Mouse (Mus musculus) olfactory bulb, adult 2 months (tissue): ENCODE data around the gene Gpr45. TPM values are rescaled to one million over a fixed set of nuclear protein-coding genes. Genes with fewer than 3 reads are reported as not detected.

Experiments used
- H3K27ac ChIP-seq: fragments of 200-500 bp; 2 replicates; pipeline ENCODE4 v1.5.1; 2012; ENCODE audit warnings: low read depth, low read length; ENCODE audit not compliant: insufficient read depth
- H3K4me1 ChIP-seq: fragments of 200-500 bp; 2 replicates; pipeline ENCODE4 v1.6.1; 2012; ENCODE audit warnings: low read length; ENCODE audit not compliant: control insufficient read depth, insufficient read depth
- H3K4me3 ChIP-seq: fragments of 200-500 bp; 2 replicates; pipeline ENCODE4 v1.5.1; 2012; ENCODE audit warnings: mild to moderate bottlenecking, low read depth, low read length, moderate library complexity; ENCODE audit not compliant: insufficient read depth
- CTCF ChIP-seq: fragments of 200-500 bp; IDR thresholded peaks from 2 replicates; pipeline ENCODE4 v1.5.1; 2012; ENCODE audit warnings: low read depth, mild to moderate bottlenecking, low read length, moderate library complexity; ENCODE audit not compliant: insufficient read depth
- POLR2A ChIP-seq: fragments of 200-500 bp; IDR thresholded peaks from 2 replicates; pipeline ENCODE4 v1.6.1; 2012; ENCODE audit warnings: mild to moderate bottlenecking, low read depth, low read length, moderate library complexity; ENCODE audit not compliant: insufficient read depth
- WGBS: fragments of 180-500 bp; shearing (Covaris S2); methylation state at CpG from one replicate; pipeline ENCODE4 v1.1.7; 2018; 5-methylcytosine and 5-hydroxymethylcytosine counted together
- polyA plus RNA-seq: library from polyadenylated mRNA; stranded (reverse); fragments of >200 nt; gene quantifications from 2 replicates; pipeline ENCODE4 v1.2.4, GENCODE M21; 2012; ENCODE audit warnings: low replicate concordance; ENCODE audit not compliant: missing spikeins, insufficient read depth, insufficient read length

Gene Gpr45
- polyA plus RNA-seq, 1 experiment, result not detected

DNA sequence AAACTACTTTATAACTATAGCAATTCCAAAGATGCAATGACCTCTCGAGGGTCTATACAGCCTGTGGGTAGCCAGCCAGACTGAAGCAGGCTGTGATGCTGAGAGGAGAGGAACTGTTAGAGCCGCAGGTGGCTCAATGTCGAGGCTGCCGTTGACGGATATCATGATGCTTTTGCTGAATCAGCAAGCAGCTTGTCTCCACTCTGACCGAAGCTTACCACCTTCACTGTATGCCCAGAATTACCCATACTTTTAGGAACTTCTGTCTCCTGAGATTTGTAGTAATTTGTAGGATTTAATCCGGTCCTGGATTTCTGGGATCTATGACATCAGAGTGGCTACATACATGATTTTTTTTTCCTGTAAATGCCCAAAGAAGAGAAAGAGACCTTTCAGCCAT lies 83.3 kb downstream of the Gpr45 start:
- TF ChIP-seq CTCF (no peak), POLR2A (no peak)
- 93% methylated on average over 7 of the region's 7 CpGs for WGBS
- no peak overlapping the region for H3K4me3 ChIP-seq
- no peak overlapping the region for H3K27ac ChIP-seq
- H3K4me1 ChIP-seq, result no peaks in the 10 kb centered on the region

GRCm38 (mm10) chr1:43042271-43042670 lies 89.6 kb downstream of the Gpr45 start:
- no peak overlapping the region for H3K4me3 ChIP-seq
- TF ChIP-seq CTCF (no peak), POLR2A (no peak)
- no peak overlapping the region for H3K27ac ChIP-seq
- WGBS, result 29% methylated on average over 6 of the region's 6 CpGs
- H3K4me1 ChIP-seq, result peaks cover 5% of the 10 kb centered on the region; the same call in 1 of the 2 replicates

DNA sequence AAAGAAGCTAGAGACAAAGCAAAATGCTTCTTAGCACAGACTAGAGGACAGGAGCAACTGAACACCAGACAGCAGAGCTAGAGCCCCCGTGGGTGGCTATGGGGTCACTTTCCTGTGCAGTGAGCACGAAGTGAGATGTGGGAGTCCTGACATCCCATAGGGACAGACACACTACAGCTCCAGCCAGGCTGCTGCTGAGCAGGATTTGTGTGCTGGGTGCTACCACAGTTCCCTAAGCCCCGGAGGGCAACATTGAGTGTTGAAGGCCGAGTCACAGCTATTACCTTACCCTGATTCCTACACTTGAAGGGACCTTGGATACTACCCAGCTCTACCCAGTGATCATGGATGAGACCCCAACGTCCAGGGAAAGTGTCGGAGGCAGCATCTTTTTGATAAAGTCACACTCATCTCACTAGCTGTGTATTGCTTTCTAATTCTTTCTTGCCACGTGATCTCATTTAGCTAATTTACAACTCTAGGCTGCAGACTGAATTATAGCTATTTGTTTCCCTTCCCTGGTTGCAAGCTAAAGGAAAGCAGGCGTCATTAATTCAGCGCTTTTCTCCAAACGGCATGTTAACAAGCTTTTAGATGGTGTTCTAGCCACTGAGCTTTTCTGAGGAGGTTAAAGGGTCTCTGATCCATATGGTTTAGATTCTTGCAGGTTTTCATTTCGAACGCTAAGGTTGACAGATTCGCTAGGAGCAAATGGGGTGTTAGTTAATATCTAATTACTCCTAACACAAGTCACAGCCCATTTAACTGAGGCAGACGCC lies 92.7 kb downstream of the Gpr45 start:
- Histone ChIP-seq H3K27ac (no peak overlapping the region), H3K4me3 (no peak overlapping the region), H3K4me1 (peaks cover 5% of the 10 kb centered on the region; the same call in 1 of the 2 replicates)
- TF ChIP-seq POLR2A (no peak), CTCF (no peak)
- WGBS, result 34% methylated on average over 14 of the region's 14 CpGs

DNA sequence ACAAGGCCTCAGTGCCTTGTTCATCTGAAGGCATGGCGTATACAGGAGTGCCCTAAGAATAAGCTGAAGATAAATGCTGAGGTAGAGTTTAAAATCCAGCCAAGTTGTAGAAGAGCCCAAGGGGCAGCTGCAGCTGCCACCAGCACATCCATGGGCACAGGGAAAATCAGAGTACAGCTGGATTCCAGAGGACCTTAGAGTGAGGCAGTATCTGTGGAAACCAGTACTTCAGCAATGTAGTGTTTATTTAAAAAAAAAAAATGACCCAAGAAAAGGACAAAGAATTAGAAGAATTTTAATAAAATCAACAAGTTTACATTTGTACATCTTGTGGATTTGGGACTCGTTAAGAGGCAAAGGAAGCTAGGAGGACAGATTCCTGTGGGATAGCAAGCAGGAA lies 94.3 kb downstream of the Gpr45 start:
- TF ChIP-seq POLR2A (no peak), CTCF (no peak)
- peaks cover 5% of the 10 kb centered on the region; the same call in 1 of the 2 replicates for H3K4me1 ChIP-seq
- WGBS, result 86% methylated on average over 2 of the region's 2 CpGs
- H3K27ac ChIP-seq, result no peak overlapping the region
- H3K4me3 ChIP-seq, result no peak overlapping the region

DNA sequence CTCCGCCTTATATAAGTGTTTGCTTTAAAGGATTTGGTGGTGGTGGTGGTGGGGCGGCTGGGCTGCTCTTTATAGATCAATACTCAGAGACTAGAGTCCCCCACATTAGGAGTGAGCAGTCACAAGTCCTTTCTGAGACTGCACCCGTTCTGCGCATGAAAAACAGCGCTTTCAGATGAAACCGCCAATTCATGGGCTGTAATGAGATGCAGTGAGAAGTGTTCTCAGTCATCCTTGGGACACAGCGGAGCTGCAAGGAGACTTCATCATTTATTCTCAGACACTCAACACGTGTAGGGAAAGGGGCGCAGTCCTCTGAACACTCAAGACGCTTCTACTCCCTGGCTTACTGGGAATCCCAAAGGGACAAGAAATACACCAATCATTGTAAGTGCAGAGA lies 95.1 kb downstream of the Gpr45 start:
- TF ChIP-seq POLR2A (no peak), CTCF (no peak)
- WGBS, result 91% methylated on average over 10 of the region's 10 CpGs
- Histone ChIP-seq H3K4me3 (no peak overlapping the region), H3K27ac (no peak overlapping the region), H3K4me1 (peaks cover 3% of the 10 kb centered on the region; the same call in 1 of the 2 replicates)

DNA sequence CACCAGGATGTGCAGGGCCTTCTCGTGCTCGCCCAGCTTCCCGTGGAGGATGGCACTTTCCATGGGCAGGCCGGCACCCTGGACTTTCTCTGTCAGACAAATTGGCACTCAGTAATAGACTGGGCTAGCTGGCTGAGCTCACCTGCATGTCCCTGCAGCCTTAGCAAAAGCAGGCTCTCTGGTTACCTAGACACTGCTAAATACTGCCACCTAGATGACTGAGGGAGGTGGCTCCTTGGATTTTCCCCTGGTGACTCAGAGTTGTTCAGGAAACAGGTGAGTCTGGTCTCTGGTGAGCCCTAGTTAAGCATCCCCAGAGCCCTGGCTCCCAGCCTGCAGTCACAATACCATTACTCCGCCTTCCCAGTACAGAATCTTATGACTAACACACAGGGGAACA lies 99.2 kb downstream of the Gpr45 start:
- Histone ChIP-seq H3K4me1 (no peaks in the 10 kb centered on the region), H3K4me3 (no peak overlapping the region), H3K27ac (no peak overlapping the region)
- WGBS, result 90% methylated on average over 5 of the region's 5 CpGs
- TF ChIP-seq CTCF, result no peak
- TF ChIP-seq POLR2A, result no peak

- Histone ChIP-seq H3K27ac (no peak overlapping the region), H3K4me3 (no peak overlapping the region), H3K4me1 (no peaks in the 10 kb centered on the region)
- 56% methylated on average over 9 of the region's 9 CpGs for WGBS
- TF ChIP-seq POLR2A (no peak), CTCF (peak; percentile 77)
These were observed 113.1 kb downstream of the Gpr45 start for GRCm38 (mm10) chr1:43065615-43066310.

- no peak overlapping the region for H3K4me3 ChIP-seq
- H3K4me1 ChIP-seq, result no peaks in the 10 kb centered on the region
- TF ChIP-seq CTCF, result no peak
- 95% methylated on average over 8 of the region's 8 CpGs for WGBS
- no peak overlapping the region for H3K27ac ChIP-seq
These were observed 113.9 kb downstream of the Gpr45 start for GRCm38 (mm10) chr1:43066573-43066972.

DNA sequence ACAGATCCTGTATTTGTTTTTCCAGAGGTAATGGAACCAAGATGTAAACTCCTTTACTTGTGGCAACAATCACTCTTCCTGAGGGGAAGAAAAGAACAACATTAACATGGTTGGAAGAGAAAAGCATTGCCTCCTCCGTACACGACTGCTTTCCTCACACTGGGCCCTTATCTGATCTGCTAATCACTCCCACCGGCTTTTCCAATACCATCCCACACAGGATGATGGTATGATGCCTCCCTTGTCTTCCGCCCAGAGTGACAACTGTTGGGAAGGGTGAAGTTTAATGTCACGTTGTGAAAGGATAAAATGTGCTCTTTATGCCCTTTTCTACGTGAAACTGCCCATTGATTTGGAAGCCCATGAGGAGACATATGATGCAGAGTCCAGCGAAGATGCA lies 114.9 kb downstream of the Gpr45 start:
- WGBS, result 87% methylated on average over 7 of the region's 7 CpGs
- H3K4me3 ChIP-seq, result no peak overlapping the region
- TF ChIP-seq CTCF (no peak), POLR2A (no peak)
- no peak overlapping the region for H3K27ac ChIP-seq
- no peaks in the 10 kb centered on the region for H3K4me1 ChIP-seq
